Mouse (Mus musculus): ENCODE data around the gene Chchd1.
A peak's percentile ranks its signal among the peaks of the same experiment; 100 is the strongest.

Gene Chchd1

GRCm38 (mm10) chr14:20730853-20731602, 28.2 kb downstream of the Chchd1 start:
- DNase-seq: no peak

DNA sequence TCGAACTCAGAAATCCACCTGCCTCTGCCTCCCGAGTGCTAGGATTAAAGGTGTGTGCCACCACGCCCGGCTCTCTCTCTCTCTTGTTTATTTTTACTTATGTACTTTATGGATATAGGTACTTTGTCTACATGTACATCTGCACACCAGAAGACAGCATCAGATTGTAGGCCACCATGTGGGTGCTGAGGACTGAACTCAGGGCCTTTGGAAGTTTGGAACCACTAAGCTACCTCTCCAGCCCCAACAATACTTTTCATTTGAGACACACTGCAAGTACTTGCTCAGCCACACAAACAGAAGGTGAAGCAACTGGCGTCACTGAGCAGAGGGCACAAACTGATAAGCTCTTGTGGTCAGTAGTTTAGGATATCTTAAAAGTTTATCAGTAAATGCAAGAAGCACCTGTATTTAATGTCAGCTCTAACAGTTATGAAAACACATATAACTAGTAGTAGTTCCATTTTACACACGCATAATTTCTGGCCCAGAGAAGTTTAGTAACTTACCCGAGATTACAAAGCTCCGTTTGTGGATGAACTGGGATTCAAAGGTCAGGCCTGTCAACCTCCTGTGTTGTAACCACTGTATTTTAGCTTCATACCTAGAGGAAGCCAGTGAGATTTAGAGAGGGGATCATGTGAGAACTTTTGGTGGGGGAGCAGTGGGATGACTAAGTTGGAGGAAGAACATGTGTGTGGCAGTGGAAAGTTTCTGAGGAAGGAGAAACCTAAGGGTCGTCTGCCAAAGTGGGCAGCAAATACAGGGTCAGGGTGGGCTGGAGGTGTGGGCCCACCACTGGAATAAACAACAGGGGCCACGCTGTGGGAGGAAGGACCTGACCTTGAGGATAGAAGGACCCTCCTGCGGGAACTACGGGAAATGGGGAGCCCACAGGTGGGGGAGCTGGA, 30.5 kb downstream of the Chchd1 start:
- DNase-seq: no peak

DNA sequence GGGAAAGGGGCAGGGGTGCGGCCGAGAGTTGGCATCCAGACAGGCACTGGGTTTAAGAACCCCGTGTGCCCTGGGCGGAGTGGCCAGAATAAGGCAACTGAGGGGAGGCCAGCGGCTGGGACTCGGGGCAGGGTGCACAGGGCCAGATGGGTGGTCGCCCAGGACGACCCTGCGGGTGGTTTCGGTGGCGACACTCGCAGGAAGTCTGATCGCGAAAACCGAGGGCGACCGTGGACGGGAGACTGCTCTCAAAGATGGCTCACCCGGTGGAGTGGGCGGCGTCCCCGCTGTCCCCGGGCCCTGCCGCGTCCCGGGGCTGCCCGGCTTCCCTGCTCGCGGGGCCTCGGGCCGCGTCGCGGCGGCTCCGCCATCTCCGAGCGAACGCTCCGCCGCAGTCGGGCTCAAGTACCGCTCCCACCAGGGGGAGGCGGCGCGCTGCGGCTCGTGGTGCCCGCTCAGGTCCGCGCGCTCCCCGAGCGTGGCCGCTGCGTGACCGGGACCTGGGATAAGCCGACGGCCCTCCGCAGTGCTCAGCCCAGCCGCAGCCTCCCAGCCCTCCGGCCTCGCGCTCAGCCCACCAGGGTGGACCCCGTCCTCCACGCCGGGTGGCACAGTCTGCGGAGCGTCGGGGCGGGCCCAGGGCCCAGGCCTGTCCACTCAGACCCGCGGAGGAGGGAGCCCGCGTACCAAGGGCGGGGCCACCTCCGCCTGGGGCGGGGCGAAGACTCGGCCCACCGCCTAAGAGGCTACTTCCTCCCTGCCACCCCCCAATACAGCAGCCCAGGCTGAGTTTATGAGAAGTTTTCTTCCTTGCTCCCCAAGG, 31.4 kb downstream of the Chchd1 start, which contains the start of gene Ndst2:
TSS of gene Ndst2 (minus strand) at position 611 of the 823 bp plus-strand sequence.
- peak; percentile 89 for DNase-seq

GRCm38 (mm10) chr14:20735052-20735451, 32.2 kb downstream of the Chchd1 start:
- no peak for DNase-seq

DNA sequence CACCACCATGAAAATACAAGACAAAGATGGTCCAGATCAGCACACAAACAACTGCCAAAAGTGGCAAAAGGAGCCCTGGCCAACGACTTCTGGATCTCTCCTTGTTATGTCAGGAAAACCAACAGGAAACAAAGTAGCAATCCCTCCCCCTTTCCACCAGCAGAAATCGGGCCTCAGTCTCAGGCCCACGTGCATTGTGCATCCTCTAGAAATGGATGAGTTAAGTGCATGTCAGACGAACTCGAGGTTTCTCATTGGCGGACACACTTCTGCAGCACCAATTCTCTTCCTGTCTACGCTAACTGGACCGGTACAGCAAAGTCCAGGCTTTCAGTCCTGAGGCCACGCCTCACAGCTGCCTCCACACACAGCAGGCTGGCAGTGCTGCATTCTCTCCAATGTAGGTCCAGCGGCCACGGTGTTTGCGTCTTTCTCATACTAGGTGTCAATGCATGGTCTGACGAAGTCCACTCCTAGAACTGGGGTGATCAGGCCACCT, 33.1 kb downstream of the Chchd1 start:
- DNase-seq: no peak

GRCm38 (mm10) chr14:20737306-20737705, 34.5 kb downstream of the Chchd1 start:
- peak; percentile 67 for DNase-seq

GRCm38 (mm10) chr14:20738511-20738910, 35.7 kb downstream of the Chchd1 start:
- DNase-seq: no peak

DNA sequence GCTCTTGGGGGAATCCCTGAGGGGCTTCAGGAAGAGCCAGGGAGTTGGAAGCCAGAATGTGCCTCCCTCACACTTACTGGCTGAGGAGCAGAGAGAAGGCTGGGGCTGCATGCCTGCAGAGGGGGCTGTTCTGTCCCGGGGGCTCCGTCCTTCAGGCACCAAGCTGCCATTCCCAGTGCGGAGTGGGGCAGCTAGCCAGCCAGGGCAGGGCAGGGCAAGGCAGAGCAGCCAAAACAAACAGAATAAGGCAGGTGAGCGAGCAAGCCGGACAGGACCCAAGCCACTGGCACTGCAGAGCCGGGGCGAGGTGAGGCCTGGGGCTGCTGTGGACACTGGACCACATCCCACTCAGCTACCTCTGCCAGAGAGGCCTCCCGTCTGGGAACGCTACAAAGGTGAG, 38.5 kb downstream of the Chchd1 start:
- DNase-seq: no peak

- DNase-seq: no peak
These were observed 40.8 kb downstream of the Chchd1 start for GRCm38 (mm10) chr14:20743614-20744013.

GRCm38 (mm10) chr14:20746935-20747334, 44.1 kb downstream of the Chchd1 start:
- DNase-seq: no peak

GRCm38 (mm10) chr14:20748388-20748787, 45.6 kb downstream of the Chchd1 start:
- DNase-seq: no peak

- no peak for DNase-seq
These were observed 46.8 kb downstream of the Chchd1 start for GRCm38 (mm10) chr14:20749494-20750051.

DNA sequence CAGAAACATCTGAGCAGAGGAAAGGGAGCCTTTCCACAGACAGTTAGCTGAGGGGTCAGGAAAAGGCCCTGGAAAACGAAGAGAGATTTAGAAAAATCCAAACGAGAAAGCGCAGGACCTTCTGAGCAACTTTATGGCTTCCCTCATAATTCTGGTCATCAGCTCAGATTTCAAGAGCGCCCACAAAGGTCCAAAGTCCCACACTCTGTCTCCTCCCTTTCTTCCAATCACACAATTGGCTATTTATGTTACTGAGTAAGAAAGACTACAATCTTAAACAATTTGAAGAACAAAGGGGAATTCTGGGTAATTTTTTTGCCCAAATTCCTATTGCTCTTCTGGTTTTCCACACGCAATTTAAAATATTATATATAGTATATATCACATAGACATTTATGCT, 47.7 kb downstream of the Chchd1 start:
- no peak for DNase-seq

DNA sequence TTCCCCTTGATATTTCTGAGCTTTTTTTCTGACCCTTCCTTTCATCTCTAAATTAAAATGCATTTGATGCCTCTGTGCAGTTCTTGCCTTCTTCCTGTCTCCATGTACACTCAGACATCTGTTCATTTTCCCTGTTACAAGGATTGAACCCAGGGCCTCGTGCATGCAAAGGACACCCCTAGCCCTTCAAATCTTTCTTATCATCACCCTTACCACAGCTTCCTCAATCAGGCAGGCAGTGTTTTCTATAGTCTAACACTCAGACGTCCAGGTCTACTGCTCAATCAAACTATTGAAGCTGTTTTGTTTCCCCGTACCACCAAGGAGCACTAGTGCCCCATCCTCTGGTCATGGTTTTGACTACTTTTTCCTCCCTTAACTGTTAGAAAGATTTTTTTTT, 51.0 kb downstream of the Chchd1 start:
- no peak for DNase-seq

Data from cerebellum, adult 11-12 months (tissue).